Mouse (Mus musculus) frontal cortex, postnatal 36 days (tissue): Measurements from ENCODE around the gene Tex36.

Experiments
- DNase-seq, 2 experiments: peaks; one replicate each; pipeline ENCODE4 v3.0.0; 2022; ENCODE audit warnings: low spot score in 2 of 2

Tex36 gene

GRCm38 (mm10) chr7:133591750-133592149 lies 10.2 kb downstream of the Tex36 start:
- no peak for DNase-seq

DNA sequence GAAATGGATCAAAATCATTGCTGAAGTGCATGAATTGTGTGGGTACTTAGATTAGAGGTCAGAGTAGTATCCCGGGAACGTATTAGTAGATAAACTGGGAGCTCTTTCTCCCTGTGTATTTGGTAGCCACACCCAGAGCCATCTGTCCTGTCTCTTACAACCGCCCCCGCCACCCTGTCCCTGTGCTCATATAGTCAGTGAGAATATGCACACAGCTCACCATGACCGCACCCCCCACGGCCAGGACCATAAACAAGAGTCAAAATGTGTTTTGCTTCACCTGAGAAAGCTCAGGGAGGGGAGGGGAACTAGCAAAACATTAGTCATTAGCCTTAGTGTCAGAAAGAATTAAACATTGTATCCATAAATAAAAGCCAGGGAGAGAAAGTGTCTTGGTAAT lies 18.7 kb downstream of the Tex36 start:
- DNase-seq, result no peak

DNA sequence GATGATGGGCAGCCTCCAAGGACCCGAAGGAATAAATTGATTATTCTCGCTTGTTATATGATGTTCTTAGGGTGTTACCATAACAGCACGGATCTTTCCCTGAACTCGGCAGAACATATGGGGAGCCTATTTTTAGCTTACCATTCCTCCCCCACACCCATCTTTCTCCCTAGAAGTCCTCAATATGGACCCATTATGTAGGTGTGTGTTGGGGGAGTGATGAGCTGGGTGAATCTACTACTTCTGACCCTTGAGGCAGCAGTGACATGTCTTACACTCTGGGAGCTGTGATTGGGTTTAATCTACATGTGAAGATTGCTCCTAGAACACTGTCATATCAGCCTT lies 21.7 kb downstream of the Tex36 start:
- peak; percentile 41 to 67 for DNase-seq

- peak in 1 of 2 experiments; percentile 22 for DNase-seq
Measured at GRCm38 (mm10) chr7:133579491-133580295, 22.3 kb downstream of the Tex36 start.

DNA sequence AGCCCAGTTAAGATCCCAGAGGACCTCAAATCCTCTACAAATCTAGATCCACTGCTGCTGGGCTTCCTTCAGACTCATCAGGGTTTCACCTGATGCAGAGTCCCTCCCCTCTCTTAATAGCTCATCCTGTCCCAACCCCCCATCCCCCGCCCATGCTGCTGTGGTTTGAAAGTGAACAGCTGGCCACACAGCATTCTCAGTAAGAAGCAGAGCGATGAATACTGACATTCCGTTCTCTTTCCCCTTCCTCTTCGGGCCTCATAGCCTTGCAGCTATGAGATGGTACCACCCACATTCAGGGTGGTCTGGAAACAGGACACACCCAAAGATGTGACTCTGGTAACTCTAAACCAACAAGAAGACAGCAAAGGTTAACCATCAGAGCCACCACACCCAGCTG lies 25.1 kb downstream of the Tex36 start:
- no peak for DNase-seq

- no peak for DNase-seq
Measured at GRCm38 (mm10) chr7:133576281-133576680, 25.7 kb downstream of the Tex36 start.

- no peak for DNase-seq
Measured at GRCm38 (mm10) chr7:133571927-133572326, 30.0 kb downstream of the Tex36 start.

DNA sequence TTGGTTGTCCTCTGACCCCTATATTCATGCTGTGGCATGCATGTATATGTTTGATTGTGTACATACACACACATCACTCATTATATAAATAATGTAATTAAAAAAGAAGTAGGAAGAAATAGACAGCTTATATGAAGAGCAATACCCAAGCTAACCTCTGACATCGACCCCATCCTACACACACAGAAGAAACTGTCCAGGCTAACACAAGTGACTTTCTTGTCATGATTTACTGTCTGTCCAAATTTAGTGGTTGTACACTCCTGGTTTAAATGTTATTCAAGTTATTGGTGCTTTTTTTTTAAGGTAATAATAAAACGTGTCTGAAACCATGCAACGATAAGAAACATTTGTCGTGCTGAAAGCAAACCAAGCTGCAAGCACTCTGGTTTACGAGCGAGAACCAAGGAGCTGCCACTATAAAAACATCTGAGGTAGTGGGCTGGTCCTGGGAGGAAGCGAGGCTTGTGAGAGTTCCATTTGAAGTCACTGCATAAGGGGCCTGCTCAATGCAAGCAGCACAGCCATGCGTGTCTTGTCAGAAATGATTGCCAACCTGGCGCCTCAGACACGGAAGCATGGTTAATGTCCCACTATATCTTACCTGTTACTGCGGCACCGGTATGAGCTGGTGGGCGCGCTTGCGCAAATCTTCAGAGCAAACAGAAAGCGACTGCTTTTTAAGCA lies 32.6 kb downstream of the Tex36 start:
- no peak for DNase-seq

GRCm38 (mm10) chr7:133564600-133564999 lies 37.4 kb downstream of the Tex36 start:
- no peak for DNase-seq

DNA sequence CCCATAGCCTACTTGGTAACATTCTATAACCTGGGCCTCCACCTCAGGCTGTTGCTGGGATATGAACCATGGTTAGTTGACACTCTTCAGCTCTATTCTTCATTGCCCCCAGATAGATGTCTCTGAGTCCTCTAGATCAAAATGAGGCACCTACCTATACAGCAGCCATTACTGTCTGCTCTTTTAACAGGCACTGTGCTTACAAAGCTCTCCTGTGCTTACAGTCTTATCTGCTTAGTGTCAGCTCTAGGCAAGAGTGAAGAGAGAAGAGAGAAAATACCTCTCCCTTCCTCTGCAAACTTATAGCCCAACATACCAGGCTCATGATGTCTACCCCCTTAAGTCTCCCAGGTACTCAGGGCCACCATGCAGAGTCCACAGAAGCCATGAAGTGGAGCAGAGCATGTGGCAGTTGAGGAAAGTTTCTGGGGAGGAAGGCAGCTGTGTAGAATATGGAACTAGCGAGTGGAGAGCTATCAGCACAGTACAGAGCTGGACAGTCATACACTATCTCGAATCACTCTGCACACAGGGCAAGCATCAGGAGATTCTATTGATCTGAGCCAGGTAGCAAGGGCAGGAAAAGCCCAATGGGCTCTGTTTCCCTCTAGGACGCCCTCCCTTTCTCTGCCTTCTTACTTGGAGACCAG lies 38.7 kb downstream of the Tex36 start:
- no peak for DNase-seq

DNA sequence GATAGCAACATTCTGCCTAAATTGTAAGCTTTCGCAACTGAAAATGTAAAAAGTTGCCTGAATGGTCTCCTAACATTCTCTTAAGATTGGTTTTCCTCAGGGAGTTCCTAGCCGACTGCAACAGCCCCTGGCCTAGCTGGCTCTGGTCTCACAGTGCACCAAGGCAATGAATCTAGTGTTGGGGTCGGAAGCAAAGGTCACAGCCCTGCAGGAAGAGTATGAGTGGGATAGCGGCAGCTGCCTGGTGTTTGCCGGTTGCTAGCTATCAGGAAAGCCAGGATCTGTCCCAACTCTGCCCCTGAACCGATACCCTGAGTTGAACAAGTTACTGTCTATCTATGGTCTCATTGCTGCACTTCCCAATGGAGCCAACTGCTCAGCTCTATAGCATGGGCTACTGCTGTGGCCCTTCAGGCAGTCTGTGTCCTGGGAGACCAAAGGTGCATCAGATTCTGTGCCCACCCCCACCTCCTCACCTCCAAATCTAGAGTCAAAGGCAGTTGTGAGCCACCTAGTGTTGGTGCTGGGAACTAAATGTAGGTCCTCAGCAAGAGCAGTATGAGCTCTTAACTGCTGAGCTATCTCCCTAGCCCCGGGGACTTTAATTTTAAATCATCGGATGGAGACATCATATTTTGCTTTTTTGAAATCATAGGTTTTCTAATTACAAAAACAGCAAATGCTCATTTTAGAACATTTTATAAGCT lies 46.0 kb downstream of the Tex36 start:
- DNase-seq, result no peak

- DNase-seq, result no peak
Measured at GRCm38 (mm10) chr7:133552306-133552991, 49.5 kb downstream of the Tex36 start.

- DNase-seq, result no peak
Measured at GRCm38 (mm10) chr7:133551000-133551399, 51.0 kb downstream of the Tex36 start.

GRCm38 (mm10) chr7:133548434-133548833 lies 53.5 kb downstream of the Tex36 start:
- no peak for DNase-seq

DNA sequence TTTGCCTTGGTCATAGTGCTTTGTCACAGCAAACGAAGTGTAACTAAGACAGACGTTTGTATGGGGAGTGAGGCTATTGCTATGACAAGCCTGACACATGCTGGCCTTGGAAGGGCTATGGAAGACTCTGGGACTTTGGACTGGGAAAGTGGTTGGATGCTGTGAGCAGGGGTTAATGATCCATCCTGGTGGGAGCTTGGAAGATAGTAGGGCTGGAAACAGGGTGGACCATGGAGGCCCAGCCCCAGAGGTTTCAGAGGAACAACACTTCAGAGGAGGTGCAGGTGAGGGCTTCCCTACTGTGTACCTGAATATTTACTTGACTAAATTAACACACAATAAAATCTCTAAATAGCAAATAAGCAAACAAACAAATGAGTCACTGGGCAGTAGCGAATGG lies 56.3 kb downstream of the Tex36 start:
- no peak for DNase-seq

DNA sequence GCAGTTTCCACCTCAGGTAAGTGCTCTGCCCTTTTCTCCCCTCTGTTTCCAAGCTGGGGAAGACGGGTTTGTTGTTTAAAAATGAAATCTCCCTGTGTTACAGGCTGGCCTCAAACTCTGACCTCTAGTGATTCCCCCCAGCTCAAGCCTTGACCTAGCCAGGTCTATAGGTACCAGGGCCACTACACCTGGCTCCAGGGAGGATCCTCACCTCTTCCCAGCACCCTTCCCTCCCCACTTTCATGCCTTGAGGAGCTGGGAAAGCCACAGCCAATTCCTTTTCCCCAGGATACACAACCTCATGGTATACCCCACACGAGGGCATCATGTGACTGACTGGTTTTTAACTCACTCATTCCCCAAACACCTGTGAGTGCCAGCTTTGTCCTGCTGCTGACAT lies 57.0 kb downstream of the Tex36 start:
- no peak for DNase-seq

- no peak for DNase-seq
Measured at GRCm38 (mm10) chr7:133543131-133543530, 58.8 kb downstream of the Tex36 start.

- DNase-seq, result no peak
Measured at GRCm38 (mm10) chr7:133537366-133537765, 64.6 kb downstream of the Tex36 start.
